Mouse (Mus musculus): ENCODE measurements around the gene Spats2. TPM values are rescaled to one million over a fixed set of nuclear protein-coding genes. Genes with fewer than 3 reads are reported as not detected.
"Not testable (repeated sequence)": the region's sequence is repeated elsewhere in the genome, so short reads cannot be mapped to it uniquely, and the experiment has no call there.

Gene Spats2
- total and polyA plus RNA-seq, 2 experiments from 2014 or later, result 24.4 to 29.6 TPM

DNA sequence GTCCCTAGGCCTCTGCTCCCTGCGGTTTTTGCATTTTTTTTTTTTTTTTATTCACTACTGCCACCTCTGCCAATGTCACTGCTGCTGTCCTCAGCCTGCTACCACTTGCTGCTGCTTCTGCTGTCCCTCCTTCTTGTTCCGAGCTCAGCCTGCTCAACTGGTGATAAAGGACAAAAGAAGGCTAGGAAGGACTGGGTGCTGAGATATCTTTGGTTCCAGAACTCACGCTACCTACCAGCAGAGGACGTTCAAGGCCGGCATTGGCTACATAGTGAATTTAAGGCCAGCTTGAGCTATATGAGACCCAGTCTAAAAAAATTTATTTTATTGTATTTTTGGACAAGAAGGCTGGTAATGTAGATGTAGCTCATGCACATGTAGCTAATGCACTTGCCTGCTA, 12.7 kb downstream of the Spats2 start:
- H3K27me3 ChIP-seq (ENCODE audit: insufficient read depth, low read length), result no peaks in the 10 kb centered on the region
- no peak overlapping the region for H3K9ac ChIP-seq
- no peak for ATAC-seq
- H3K4me3 ChIP-seq (ENCODE audit: low read depth, low read length), result no peak overlapping the region
- no peak for DNase-seq
- no peak overlapping the region for H3K4me2 ChIP-seq (ENCODE audit: low read depth)
- TF ChIP-seq CTCF (IDR thresholded peaks at IDR 0.05; ENCODE audit: low read depth), result no peak
- H3K27ac ChIP-seq (ENCODE audit: low read depth, low read length), result no peak overlapping the region
- no peaks in the 10 kb centered on the region for H3K9me3 ChIP-seq (ENCODE audit: low read length)
- WGBS, result 89% methylated on average over 5 of the region's 5 CpGs
- no peaks in the 10 kb centered on the region for H3K36me3 ChIP-seq (ENCODE audit: insufficient read depth)
- H3K4me1 ChIP-seq (ENCODE audit: insufficient read depth), result no peaks in the 10 kb centered on the region

DNA sequence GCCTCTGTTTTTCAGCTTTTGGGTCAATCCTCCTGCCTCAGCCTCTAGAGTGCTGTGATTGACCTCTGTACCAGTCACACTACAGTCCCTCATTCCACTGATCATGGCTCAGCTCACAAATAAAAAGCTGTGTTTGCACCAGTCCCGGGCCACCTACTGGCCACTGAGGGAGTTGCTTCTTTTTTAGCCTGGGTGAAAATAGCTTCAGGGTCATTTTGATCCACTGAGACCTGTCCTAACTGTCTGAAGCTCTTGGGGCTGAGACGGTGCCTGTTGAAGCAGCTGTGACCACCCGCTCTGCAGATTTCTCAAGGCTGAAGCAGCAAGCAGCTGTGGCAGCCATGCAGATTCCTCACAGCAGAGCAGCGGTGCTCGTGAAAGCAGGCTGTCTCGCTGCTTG, 14.0 kb downstream of the Spats2 start:
- no peaks in the 10 kb centered on the region for H3K4me1 ChIP-seq (ENCODE audit: insufficient read depth)
- peak; percentile 75 for TF ChIP-seq CTCF (IDR thresholded peaks at IDR 0.05; ENCODE audit: low read depth)
- H3K27me3 ChIP-seq (ENCODE audit: insufficient read depth, low read length), result no peaks in the 10 kb centered on the region
- peak overlapping the region; percentile 57; the same call in 1 of the 2 replicates for H3K27ac ChIP-seq (ENCODE audit: low read depth, low read length)
- no peak overlapping the region for H3K9ac ChIP-seq
- peak; percentile 52 for DNase-seq
- no peaks in the 10 kb centered on the region for H3K36me3 ChIP-seq (ENCODE audit: insufficient read depth)
- H3K4me2 ChIP-seq (ENCODE audit: low read depth), result no peak overlapping the region
- no peak; the same call in 1 of the 2 replicates for ATAC-seq
- H3K9me3 ChIP-seq (ENCODE audit: low read length), result no peaks in the 10 kb centered on the region
- H3K4me3 ChIP-seq (ENCODE audit: low read depth, low read length), result no peak overlapping the region
- 68% methylated on average over 6 of the region's 6 CpGs for WGBS

- Histone ChIP-seq H3K4me2 (ENCODE audit: low read depth) (no peak overlapping the region), H3K27me3 (ENCODE audit: insufficient read depth, low read length) (no peaks in the 10 kb centered on the region), H3K9ac (no peak overlapping the region), H3K4me1 (ENCODE audit: insufficient read depth) (no peaks in the 10 kb centered on the region), H3K36me3 (ENCODE audit: insufficient read depth) (peaks cover 39% of the 10 kb centered on the region), H3K9me3 (ENCODE audit: low read length) (no peaks in the 10 kb centered on the region), H3K4me3 (ENCODE audit: low read depth, low read length) (no peak overlapping the region), H3K27ac (ENCODE audit: low read depth, low read length) (no peak overlapping the region)
- ATAC-seq (no peak), DNase-seq (no peak)
- WGBS, result 95% methylated on average over 7 of the region's 7 CpGs
- TF ChIP-seq CTCF (IDR thresholded peaks at IDR 0.05; ENCODE audit: low read depth), result no peak
Observed at GRCm38 (mm10) chr15:99150516-99150915, 24.8 kb downstream of the Spats2 start.

- ATAC-seq (no peak), DNase-seq (no peak)
- Histone ChIP-seq H3K9me3 (ENCODE audit: low read length) (no peaks in the 10 kb centered on the region), H3K36me3 (ENCODE audit: insufficient read depth) (peaks cover 32% of the 10 kb centered on the region), H3K27me3 (ENCODE audit: insufficient read depth, low read length) (no peaks in the 10 kb centered on the region), H3K9ac (no peak overlapping the region), H3K27ac (ENCODE audit: low read depth, low read length) (no peak overlapping the region), H3K4me3 (ENCODE audit: low read depth, low read length) (no peak overlapping the region), H3K4me1 (ENCODE audit: insufficient read depth) (no peaks in the 10 kb centered on the region), H3K4me2 (ENCODE audit: low read depth) (no peak overlapping the region)
- TF ChIP-seq CTCF (IDR thresholded peaks at IDR 0.05; ENCODE audit: low read depth), result no peak
- WGBS, result 83% methylated on average over 8 of the region's 8 CpGs
Observed at GRCm38 (mm10) chr15:99151324-99151723, 25.6 kb downstream of the Spats2 start.

DNA sequence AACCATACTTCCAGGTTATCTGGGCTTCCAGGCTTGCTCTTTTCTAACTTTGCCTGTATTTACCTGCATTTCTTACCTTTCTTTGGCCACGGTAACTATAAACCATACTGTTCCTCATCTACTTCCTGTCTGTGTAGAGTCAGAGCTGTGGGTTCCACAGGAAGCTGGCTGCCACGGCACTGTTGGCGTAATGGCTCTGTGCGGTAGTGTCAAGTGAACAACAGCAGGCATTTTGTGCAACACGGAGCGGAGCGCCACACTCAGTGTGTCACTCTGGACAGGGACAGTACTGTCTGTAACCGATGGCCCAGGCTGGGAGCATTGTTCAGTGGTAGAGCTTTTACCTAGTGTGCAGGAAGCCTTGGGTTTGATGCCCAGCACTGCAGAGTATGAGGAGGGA, 27.8 kb downstream of the Spats2 start:
- Histone ChIP-seq H3K9me3 (ENCODE audit: low read length) (no peaks in the 10 kb centered on the region), H3K4me2 (ENCODE audit: low read depth) (no peak overlapping the region), H3K4me1 (ENCODE audit: insufficient read depth) (no peaks in the 10 kb centered on the region), H3K4me3 (ENCODE audit: low read depth, low read length) (no peak overlapping the region), H3K27me3 (ENCODE audit: insufficient read depth, low read length) (no peaks in the 10 kb centered on the region), H3K36me3 (ENCODE audit: insufficient read depth) (peaks cover 21% of the 10 kb centered on the region), H3K27ac (ENCODE audit: low read depth, low read length) (no peak overlapping the region), H3K9ac (no peak overlapping the region)
- ATAC-seq, result no peak
- whole genome bisulfite sequencing, result 97% methylated on average over 8 of the region's 8 CpGs
- DNase-seq, result no peak
- TF ChIP-seq CTCF (IDR thresholded peaks at IDR 0.05; ENCODE audit: low read depth), result no peak

- not testable (repeated sequence) for H3K4me2 ChIP-seq (ENCODE audit: low read depth); H3K4me3 ChIP-seq (ENCODE audit: low read depth, low read length); H3K9me3 ChIP-seq (ENCODE audit: low read length); H3K9ac ChIP-seq; ATAC-seq; H3K27ac ChIP-seq (ENCODE audit: low read depth, low read length); H3K4me1 ChIP-seq (ENCODE audit: insufficient read depth); DNase-seq; H3K27me3 ChIP-seq (ENCODE audit: insufficient read depth, low read length)
- H3K36me3 ChIP-seq (ENCODE audit: insufficient read depth), result peaks cover 21% of the 10 kb centered on the region
- 91% methylated on average over 10 of the region's 10 CpGs for WGBS
Observed at GRCm38 (mm10) chr15:99154515-99154914, 28.8 kb downstream of the Spats2 start.

- H3K27me3 ChIP-seq (ENCODE audit: insufficient read depth, low read length), result no peaks in the 10 kb centered on the region
- WGBS, result 84% methylated on average over 12 of the region's 12 CpGs
- no peak for TF ChIP-seq CTCF (IDR thresholded peaks at IDR 0.05; ENCODE audit: low read depth)
- no peaks in the 10 kb centered on the region for H3K9me3 ChIP-seq (ENCODE audit: low read length)
- DNase-seq (no peak), ATAC-seq (no peak)
- no peak overlapping the region for H3K4me2 ChIP-seq (ENCODE audit: low read depth)
- no peak overlapping the region for H3K9ac ChIP-seq
- no peak overlapping the region for H3K27ac ChIP-seq (ENCODE audit: low read depth, low read length)
- H3K36me3 ChIP-seq (ENCODE audit: insufficient read depth), result peaks cover 5% of the 10 kb centered on the region; the same call in 1 of the 2 replicates
- H3K4me1 ChIP-seq (ENCODE audit: insufficient read depth), result no peaks in the 10 kb centered on the region
- no peak overlapping the region for H3K4me3 ChIP-seq (ENCODE audit: low read depth, low read length)
Observed at GRCm38 (mm10) chr15:99163512-99164365, 38.0 kb downstream of the Spats2 start.
